Mouse (Mus musculus) cerebellum, adult 2 months (tissue): ENCODE measurements around the gene Cryga. TPM values are rescaled to one million over a fixed set of nuclear protein-coding genes. Genes with fewer than 3 reads are reported as not detected.

Experiments
- DNase-seq, 2 experiments: peaks; one replicate each; pipeline ENCODE4 v3.0.0; 2021
- H3K27ac ChIP-seq: fragments of 200-500 bp; 2 replicates; pipeline ENCODE4 v1.5.1; 2012; ENCODE audit warnings: low read length, control low read depth, inconsistent platforms; ENCODE audit not compliant: insufficient read depth
- H3K27me3 ChIP-seq: fragments of 200-500 bp; 2 replicates; pipeline ENCODE4 v1.6.1; 2012; ENCODE audit warnings: inconsistent platforms, mild to moderate bottlenecking, low read length, moderate library complexity; ENCODE audit not compliant: control insufficient read depth, insufficient read depth
- H3K4me1 ChIP-seq: fragments of 200-500 bp; 2 replicates; pipeline ENCODE4 v1.6.1; 2011; ENCODE audit warnings: low read length; ENCODE audit not compliant: control insufficient read depth, insufficient read depth
- H3K4me3 ChIP-seq: fragments of 200-500 bp; replicated peaks from 2 replicates; pipeline ENCODE3; 2011; ENCODE audit warnings: mild to moderate bottlenecking, low read depth, low read length, control low read depth; ENCODE audit not compliant: insufficient read depth
- CTCF ChIP-seq: fragments of 200-500 bp; IDR thresholded peaks from 2 replicates; pipeline ENCODE4 v1.5.1; 2011; ENCODE audit warnings: low read depth, mild to moderate bottlenecking, control low read depth, low read length, moderate library complexity, borderline replicate concordance; ENCODE audit not compliant: insufficient read depth
- POLR2A ChIP-seq: fragments of 200-500 bp; IDR thresholded peaks from 2 replicates; pipeline ENCODE4 v1.6.1; 2011; ENCODE audit warnings: low read length, control low read depth, borderline replicate concordance; ENCODE audit not compliant: insufficient read depth
- WGBS: fragments of 180-500 bp; shearing (Covaris S2); methylation state at CpG from one replicate; pipeline ENCODE4 v1.1.7; 2018; 5-methylcytosine and 5-hydroxymethylcytosine counted together
- polyA plus RNA-seq: library from polyadenylated mRNA; depleted of rRNA; stranded (reverse); fragments of >200 nt; gene quantifications from 2 replicates; pipeline ENCODE4 v1.2.3, GENCODE M21; 2012

Cryga gene
- polyA plus RNA-seq, 1 experiment, result 0.57 TPM

- Histone ChIP-seq H3K27me3 (no peaks in the 10 kb centered on the region), H3K27ac (no peak overlapping the region), H3K4me3 (no peak overlapping the region), H3K4me1 (no peaks in the 10 kb centered on the region)
- no peak for DNase-seq
- WGBS, result 76% methylated on average over 6 of the region's 6 CpGs
- TF ChIP-seq POLR2A (no peak), CTCF (no peak)
Measured at GRCm38 (mm10) chr1:65088567-65089356, 14.4 kb downstream of the Cryga start.

DNA sequence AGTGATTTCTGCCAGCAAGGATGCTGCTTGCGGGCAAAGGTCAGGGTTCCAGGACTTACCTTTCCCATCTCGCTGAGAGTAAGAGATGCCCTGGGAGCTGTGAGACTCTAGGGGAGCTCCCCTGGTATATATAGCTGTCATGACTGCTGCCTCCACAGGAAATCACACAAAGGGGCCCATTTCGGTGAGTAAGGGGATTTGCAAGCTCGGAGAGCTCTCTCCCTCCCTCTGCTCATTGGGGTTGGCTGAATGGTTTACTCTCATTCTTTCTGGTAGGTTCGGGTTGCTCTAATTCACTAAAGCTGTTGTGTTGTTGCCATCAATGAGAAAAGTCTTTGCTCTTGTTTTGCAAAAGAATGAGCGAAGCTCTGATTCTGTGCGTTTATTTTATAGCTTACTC, 21.0 kb downstream of the Cryga start, which contains the start of gene Crygb:
Gene Crygb, minus strand, starts transcription at position 101 of the 400 bp plus-strand sequence.
- no peak within 1 kb of the TSS for H3K27ac ChIP-seq
- H3K4me3 ChIP-seq, result no peak within 1 kb of the TSS
- H3K27me3 ChIP-seq, result no peaks in the 10 kb centered on the region
- WGBS, result 47% methylated on average over 7 of the region's 7 CpGs
- no peaks in the 10 kb centered on the region for H3K4me1 ChIP-seq
- no peak for DNase-seq
- TF ChIP-seq CTCF (no peak), POLR2A (no peak)

- 11% methylated on average over 5 of the region's 5 CpGs for WGBS
- Histone ChIP-seq H3K4me3 (no peak overlapping the region), H3K4me1 (no peaks in the 10 kb centered on the region), H3K27ac (no peak overlapping the region), H3K27me3 (no peaks in the 10 kb centered on the region)
- no peak for DNase-seq
- TF ChIP-seq POLR2A, result no peak
- no peak for TF ChIP-seq CTCF
Measured at GRCm38 (mm10) chr1:65075607-65076006, 27.6 kb downstream of the Cryga start.

DNA sequence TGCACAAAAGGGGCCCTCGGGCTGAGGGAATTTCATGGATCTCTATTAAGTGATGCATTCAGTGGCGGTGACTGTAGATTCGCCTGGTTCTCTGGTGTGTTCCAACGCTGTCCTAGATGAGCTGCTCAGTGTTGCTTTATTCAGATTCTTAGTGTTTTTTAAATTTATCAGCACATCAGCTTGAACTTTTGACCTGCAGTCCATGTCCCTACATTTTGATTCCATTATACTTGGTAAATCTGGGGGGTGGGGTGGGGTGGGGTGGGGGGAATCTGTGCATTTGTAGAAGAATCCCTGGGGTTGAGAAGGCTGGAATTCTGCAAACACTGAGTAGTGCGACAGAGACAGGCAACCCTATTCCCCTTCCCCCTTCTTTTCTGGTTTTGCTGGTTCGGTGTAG, 29.6 kb downstream of the Cryga start, which contains the start of gene Crygc:
Gene Crygc, minus strand, starts transcription at position 101 of the 400 bp plus-strand sequence.
- H3K4me1 ChIP-seq, result no peaks in the 10 kb centered on the region
- TF ChIP-seq CTCF, result no peak
- TF ChIP-seq POLR2A, result no peak
- no peak within 1 kb of the TSS for H3K4me3 ChIP-seq
- no peak within 1 kb of the TSS for H3K27ac ChIP-seq
- H3K27me3 ChIP-seq, result no peaks in the 10 kb centered on the region
- 63% methylated on average over 6 of the region's 6 CpGs for WGBS
- no peak for DNase-seq

GRCm38 (mm10) chr1:65067842-65068241, 35.3 kb downstream of the Cryga start:
- Histone ChIP-seq H3K4me3 (no peak overlapping the region), H3K27ac (no peak overlapping the region), H3K4me1 (no peaks in the 10 kb centered on the region; the same call in 1 of the 2 replicates), H3K27me3 (no peaks in the 10 kb centered on the region)
- DNase-seq, result no peak
- TF ChIP-seq CTCF (no peak), POLR2A (no peak)

- Histone ChIP-seq H3K4me1 (no peaks in the 10 kb centered on the region; the same call in 1 of the 2 replicates), H3K4me3 (no peak overlapping the region), H3K27ac (no peak overlapping the region), H3K27me3 (no peaks in the 10 kb centered on the region)
- no peak for DNase-seq
- TF ChIP-seq POLR2A (no peak), CTCF (no peak)
- WGBS, result 26% methylated on average over 15 of the region's 15 CpGs
Measured at GRCm38 (mm10) chr1:65064201-65064600, 39.0 kb downstream of the Cryga start.

- Histone ChIP-seq H3K4me3 (no peak within 1 kb of the TSS), H3K27ac (no peak within 1 kb of the TSS), H3K4me1 (no peaks in the 10 kb centered on the region; the same call in 1 of the 2 replicates), H3K27me3 (no peaks in the 10 kb centered on the region)
- no peak for DNase-seq
- 62% methylated on average over 8 of the region's 8 CpGs for WGBS
- TF ChIP-seq POLR2A (no peak), CTCF (no peak)
Measured at GRCm38 (mm10) chr1:65063352-65063751, 39.8 kb downstream of the Cryga start, which contains the start of gene Crygd. Crygd (minus strand) TSS chr1:65063452.

DNA sequence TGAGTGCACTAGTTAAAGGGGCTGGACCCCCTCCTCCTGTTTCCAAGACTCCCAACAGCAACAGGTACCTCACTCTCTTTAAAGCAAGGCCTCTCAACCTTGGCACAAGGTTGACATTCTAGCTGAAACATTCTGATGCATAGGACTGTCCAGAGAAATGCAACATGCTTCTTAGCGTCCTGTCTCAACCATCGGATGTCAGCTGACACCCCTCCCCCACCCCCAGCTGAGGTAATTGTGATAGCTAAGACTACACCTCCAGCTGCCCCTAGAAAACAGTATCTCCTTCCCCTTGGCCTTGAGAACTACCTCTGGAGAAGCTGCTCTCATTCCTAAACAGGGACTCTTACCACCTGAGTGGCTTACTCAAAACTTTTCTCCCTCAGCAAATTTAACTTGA, 51.0 kb downstream of the Cryga start:
- TF ChIP-seq POLR2A (no peak), CTCF (no peak)
- 45% methylated on average over 2 of the region's 2 CpGs for WGBS
- no peak overlapping the region for H3K4me3 ChIP-seq
- H3K27ac ChIP-seq, result no peak overlapping the region
- H3K27me3 ChIP-seq, result no peaks in the 10 kb centered on the region
- H3K4me1 ChIP-seq, result peaks cover 4% of the 10 kb centered on the region; the same call in 1 of the 2 replicates
- no peak for DNase-seq
